Mouse (Mus musculus) stomach, postnatal 0 days (tissue): ENCODE results near the gene Tmem14a.

Source experiments
- CTCF ChIP-seq: IDR thresholded peaks from 2 replicates; pipeline ENCODE4 v1.5.1; 2016; ENCODE audit warnings: antibody characterized with exemption, low read depth, mild to moderate bottlenecking, moderate library complexity
- EP300 ChIP-seq: optimal IDR thresholded peaks from 2 replicates; pipeline ENCODE3; 2016; ENCODE audit warnings: antibody characterized with exemption

DNA sequence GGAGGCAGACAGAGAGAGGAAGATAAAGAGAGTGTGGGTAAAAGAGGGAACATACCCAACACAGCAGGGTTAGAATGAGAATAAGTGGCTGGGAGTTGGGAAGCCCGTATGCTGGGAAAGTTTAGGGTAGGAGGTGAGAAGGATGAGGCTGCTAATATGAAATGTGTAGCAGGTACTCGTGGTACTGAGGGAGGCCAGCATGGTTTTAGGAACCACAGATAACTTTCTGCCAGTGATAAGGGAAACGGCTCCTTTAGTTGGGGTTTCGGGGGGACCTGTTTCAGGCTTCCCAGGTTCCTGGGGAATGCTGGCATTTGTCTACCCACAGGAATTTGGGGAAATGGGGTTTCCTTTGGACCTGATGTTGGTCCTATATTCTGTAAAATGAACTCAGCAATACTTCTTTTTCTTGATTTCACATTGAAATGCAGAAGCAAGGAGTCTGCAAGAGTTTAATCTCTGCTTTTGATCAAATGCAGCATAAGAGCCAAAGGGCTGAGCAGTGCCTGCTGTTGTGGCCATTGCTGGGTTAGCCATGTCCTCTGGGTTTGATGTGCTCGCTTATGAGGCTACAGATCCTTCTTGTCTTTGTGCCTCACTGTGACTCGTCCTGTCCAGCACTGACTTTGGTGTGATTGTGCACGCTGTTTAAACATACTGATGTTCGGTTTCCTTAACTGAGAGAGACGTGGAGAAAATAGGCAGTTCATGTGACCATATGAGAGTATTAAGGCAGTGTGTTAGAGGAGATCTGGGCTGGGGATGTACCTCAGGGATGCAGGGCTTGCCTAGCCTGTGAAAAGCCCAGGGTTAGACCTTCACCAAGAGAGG is 30.4 kb downstream of the Tmem14a start:
- no peak for TF ChIP-seq EP300
- TF ChIP-seq CTCF = no peak
